Mouse (Mus musculus): ENCODE measurements around the gene Olfr894.
"Not testable (repeated sequence)": the region's sequence is repeated elsewhere in the genome, so short reads cannot be mapped to it uniquely, and the experiment has no call there.

The Olfr894 gene

GRCm38 (mm10) chr9:38217755-38218154 lies at the start of gene Olfr894:
Olfr894 (plus strand) TSS chr9:38218055.
- no peak for DNase-seq

GRCm38 (mm10) chr9:38168341-38168740 lies 49.5 kb upstream of the Olfr894 start:
- not testable (repeated sequence) for DNase-seq

- DNase-seq, result no peak
These were observed 37.1 kb upstream of the Olfr894 start, which contains the start of gene Olfr891 for GRCm38 (mm10) chr9:38180721-38181120. Olfr891 (minus strand) TSS chr9:38180821.

GRCm38 (mm10) chr9:38208065-38208464 lies 9.8 kb upstream of the Olfr894 start, which contains the start of gene Olfr893:
Olfr893 (plus strand) TSS chr9:38208365.
- DNase-seq, result no peak

- no peak for DNase-seq
These were observed 34.6 kb downstream of the Olfr894 start, which contains the start of gene Olfr143 for GRCm38 (mm10) chr9:38252474-38252873. Olfr143 (plus strand) TSS chr9:38252774.

GRCm38 (mm10) chr9:38267551-38267950 lies 49.7 kb downstream of the Olfr894 start, which contains the start of gene Olfr895:
Olfr895 (plus strand) TSS chr9:38267851.
- no peak for DNase-seq
